Mouse (Mus musculus) ES-E14 (cell line): ENCODE data around the gene Kat14.

Experiments used
- CHD2 ChIP-seq: IDR thresholded peaks from 2 replicates; pipeline ENCODE4 v1.6.1; 2014; ENCODE audit warnings: mild to moderate bottlenecking, low read depth, low read length, inconsistent platforms
- MAFK ChIP-seq: IDR thresholded peaks from 2 replicates; pipeline ENCODE4 v1.6.1; 2014; ENCODE audit warnings: mild to moderate bottlenecking, low read depth, low read length, inconsistent platforms; ENCODE audit not compliant: insufficient read depth
- ZC3H11A ChIP-seq: IDR thresholded peaks from 2 replicates; pipeline ENCODE4 v1.6.1; 2012; ENCODE audit warnings: low read depth, mild to moderate bottlenecking, inconsistent platforms, low read length, borderline replicate concordance
- ZNF384 ChIP-seq: IDR thresholded peaks from 2 replicates; pipeline ENCODE4 v1.6.1; 2012; ENCODE audit warnings: low read depth, low read length, inconsistent platforms

DNA sequence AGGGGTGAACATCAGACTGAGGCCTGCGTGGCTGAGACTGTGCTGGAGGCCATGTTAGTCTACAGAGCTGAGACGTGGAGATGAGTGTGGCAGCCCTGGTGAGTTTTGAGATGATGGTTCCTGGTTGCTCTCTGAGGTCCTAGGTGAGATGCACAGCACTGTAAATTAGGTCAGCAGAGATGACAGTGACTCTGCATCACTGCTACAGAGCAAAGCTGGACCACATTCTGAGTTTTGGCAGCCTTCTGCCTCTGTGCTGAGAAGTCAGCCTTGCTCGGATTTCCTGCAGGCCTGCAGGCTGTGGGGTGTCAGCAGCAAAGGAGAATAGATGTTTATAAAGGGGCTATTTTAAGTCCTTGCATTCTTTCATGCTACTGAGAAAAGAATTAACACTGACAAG lies 12.5 kb downstream of the Kat14 start:
- no peak for TF ChIP-seq CHD2
- TF ChIP-seq ZNF384 = no peak
- TF ChIP-seq ZC3H11A = no peak
- TF ChIP-seq MAFK = no peak
